Mouse (Mus musculus) CD4-positive, CD25-positive, alpha-beta regulatory T cell, adult 4 months (primary cell): Measurements from ENCODE around the gene Sstr5. TPM values are rescaled to one million over a fixed set of nuclear protein-coding genes. Genes with fewer than 3 reads are reported as not detected.

Source experiments
- ATAC-seq: one replicate; pipeline ENCODE4 v1.8.0; 2017
- polyA plus RNA-seq, 2 experiments: library from polyadenylated mRNA; unstranded; fragments of 100-300 nt; shearing (Covaris generic); gene quantifications; one replicate each; pipeline ENCODE4 v1.2.1; 2017

The Sstr5 gene
- polyA plus RNA-seq = not detected

DNA sequence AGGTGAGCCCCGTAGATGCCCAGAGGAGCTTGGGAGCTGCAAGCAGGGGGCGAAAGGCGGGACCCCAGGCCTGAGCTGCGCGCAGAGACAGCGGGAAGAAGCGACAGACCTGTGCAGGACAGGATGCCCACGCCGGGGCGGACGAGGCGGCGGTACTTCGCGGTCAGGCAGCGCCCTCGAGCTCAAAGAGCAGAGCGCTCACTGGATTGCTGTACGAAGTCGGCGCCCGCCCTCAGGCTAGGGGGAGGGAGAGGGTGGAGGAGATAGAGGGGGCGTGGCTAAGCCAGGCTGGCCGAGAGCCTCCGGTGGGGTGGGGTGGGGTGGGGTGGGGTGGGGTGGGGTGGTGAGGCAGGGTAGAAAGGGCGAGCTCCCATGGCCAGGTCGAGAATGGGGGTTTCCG lies at the start of gene Sstr5:
TSS of gene Sstr5 (minus strand) at position 276 of the 400 bp plus-strand sequence.
- no peak for ATAC-seq

DNA sequence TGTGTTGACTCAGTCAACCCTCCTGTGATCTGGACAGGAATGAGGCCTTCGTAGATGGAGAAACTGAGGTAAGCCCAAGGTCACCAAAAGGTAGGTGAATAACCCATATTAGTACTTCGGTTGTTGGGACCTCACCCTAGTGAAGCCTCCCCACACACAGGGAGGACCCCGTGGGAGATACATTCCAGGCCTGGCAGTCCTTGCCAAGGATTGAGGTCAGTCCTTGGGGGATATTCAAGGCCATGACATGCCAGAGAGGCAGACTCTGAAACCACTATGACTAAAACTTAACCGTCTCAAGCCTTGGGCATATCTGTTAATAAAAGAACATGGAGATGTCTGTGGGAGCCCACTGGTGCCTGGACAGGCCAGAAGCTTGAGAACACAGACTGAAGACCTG lies 44.7 kb upstream of the Sstr5 start:
- no peak for ATAC-seq

DNA sequence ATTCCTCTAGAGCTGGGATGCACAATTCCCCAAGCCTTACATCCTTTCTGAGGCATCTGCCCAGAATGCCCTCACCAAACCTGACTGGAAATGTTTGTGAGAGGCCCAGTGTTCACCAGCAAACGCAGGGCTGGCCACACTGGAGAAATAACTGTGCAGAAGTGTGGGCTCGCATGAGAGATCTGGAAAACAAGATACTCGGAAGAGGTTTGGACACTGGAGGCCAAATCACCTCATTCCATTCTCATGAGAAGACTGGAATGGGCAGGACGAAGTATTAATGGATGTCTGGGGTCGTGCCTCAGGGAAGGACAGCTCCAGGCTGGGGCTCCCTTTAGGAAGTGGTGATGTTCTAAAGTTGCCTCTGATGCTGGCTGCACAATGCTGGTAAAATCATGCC lies 43.6 kb upstream of the Sstr5 start:
- ATAC-seq = no peak

DNA sequence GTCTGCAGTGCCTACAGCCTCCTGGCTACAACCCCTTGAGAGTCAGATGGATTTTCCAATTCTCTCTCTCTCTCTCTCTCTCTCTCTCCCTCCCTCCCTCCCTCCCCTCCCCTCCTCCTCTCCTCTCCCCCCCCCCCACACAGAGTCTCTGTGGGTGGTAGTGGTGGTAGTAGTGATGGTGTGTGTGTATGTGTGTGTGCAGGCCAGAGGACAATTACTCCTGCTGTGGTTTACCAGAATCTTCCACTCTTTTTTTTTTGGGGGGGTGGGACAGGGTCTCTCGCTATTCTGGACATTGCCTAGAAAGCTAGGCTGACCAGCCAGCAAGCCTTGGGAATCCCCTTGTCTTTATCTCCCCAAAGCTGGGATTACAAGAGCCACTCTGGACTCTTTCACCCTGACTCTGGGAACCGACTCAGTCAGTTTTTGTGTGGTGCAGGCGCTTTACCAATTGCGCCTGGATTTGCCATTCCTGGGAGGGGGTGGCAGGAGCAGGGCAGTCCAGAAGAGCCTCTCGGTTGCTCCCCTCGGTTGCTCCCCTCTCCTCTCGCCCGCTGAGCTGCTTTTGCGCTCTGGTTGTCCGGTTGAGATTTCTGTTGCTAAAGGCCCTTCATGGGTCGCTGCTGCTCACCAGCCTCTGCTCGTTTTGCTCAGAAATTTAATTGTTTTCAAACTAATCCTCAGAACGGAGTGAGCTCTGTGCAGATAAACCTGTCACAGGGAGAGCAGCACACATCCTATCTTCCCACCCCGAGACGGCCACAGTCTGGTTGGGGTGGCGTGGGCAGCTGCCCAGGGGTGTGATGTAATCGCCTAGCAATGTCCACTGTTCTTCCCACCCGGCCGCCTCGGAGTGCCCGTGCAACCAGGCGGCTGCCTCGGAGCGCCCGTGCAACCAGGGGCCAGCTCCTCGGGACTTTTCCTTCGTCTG lies 42.1 kb upstream of the Sstr5 start:
- ATAC-seq = no peak

DNA sequence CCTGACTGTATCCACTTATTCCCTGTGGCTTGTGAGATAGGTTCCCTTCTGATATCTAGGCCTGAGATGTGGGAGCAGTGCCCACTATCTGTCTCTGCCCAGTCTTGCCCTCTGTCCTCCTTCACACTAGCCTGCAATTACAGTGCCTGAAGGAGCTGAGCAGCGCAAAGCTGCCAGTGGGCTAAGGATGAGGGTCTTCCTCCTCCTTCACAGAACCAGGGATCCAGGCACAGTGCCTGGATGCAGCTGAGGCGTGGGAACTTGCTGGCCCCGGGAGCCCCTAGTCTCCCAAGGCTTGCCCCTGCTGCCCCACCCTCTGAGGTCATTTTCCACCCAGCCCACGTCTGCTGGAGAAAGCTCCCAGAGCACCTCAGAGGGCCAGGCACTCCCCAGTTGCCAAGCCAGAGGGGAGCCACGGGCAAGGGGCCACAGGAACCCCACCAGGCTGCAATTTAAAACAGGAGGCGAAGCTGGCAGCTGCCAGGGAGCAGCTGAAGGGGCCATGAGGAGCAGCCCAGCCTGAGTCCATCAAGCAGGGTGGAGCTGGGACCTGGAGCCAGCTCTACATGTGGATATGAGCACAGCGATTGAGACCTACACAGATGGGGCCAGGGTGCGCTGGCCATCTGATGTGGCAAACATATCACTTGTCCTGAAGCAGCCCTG lies 33.4 kb upstream of the Sstr5 start:
- no peak for ATAC-seq

DNA sequence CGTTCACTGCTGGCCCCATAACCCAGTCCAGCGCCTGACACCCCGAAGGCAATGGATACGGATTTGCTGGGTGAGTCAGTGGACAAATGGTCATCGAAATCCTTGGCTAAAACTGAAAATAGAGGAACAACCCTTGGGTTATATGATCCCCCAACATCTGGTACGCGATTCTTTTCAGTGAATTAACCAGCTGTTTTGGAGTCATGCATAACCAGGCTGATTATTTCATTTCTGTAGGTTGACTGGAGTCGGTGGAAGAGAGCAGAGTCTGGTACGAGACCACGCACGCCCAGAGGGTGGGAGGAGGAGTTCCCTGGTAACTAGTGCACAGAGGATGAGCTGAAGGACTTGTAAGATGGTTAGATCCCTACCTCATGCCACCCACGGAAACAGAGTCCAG lies 25.0 kb upstream of the Sstr5 start:
- no peak for ATAC-seq

DNA sequence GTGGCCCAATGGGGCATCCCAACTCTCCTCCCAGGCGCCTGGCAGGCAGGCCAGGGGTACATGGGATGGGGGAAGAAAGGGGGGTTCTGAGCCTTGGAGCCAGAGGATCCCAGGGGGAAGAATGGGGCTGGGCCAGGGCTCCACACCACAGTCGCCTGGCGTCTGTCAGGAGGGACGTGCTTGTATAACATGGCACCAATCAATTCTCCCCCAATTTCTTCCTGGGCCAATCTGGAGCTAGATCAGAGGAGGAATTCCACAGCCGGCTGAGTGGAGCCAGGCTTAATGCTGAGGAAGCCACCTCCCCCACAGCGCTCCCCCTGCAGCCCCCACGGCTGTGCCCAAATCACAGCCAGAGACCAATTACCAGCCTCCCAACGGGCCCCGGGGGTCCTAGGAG lies 23.4 kb upstream of the Sstr5 start:
- no peak for ATAC-seq

DNA sequence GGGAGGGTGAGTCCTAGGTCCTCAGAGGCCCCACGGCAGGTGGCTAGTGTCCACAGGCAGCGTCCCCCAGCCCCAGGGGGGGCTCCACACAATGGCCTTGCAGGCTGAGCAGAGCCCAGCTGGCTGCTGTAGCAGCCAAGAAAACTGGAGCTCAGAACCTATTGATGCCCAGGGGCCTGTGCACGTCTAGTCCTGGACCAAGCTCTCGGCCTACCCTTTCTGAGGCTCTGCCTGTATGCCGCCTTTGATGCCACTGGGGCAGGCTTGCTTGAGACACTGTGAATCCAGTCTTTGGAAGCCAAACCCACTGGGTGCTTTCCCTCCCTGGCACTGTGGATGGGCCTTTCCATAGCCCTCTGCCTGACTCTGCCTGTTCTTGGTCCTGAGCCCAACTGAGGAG lies 22.4 kb upstream of the Sstr5 start:
- ATAC-seq = no peak

DNA sequence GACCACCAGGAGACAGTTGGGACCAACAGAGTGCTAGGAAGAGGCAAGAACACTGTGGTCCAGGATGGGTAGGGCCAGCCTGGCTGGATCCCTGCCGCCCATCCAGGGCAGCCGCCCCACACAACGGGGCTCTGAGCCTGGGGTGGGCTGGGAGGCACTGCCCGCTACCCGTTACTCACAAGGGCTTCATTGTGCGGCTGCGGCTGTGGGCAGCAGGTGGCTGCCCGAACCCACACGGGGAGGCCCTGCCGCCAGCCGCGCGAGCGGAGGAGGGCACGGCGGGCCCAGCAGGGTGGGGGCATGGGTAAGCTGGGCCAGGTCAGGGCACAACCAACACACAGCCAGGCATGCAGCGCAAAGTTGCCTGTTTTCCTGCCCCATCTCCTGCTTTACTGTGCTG lies 21.1 kb upstream of the Sstr5 start:
- ATAC-seq = no peak

DNA sequence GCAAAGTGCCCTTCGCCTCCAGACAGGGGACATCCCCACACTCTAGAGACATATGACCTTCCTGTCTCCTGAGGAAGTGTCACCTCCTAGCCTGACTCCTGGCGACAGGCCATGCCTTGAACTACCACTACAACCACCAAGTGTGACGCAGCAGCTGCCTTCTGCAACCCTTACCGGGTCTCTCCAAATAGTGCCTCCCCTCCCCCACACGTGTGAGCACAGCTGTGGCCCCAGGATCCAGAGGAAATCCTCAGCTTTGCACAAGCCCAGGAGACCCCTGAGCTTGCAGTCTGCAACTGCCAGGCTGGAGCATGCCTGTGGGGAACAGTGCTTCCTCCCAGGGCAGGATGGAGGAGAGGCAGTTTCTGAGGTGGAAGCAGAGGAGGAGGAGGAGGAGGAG lies 19.2 kb upstream of the Sstr5 start:
- no peak for ATAC-seq

DNA sequence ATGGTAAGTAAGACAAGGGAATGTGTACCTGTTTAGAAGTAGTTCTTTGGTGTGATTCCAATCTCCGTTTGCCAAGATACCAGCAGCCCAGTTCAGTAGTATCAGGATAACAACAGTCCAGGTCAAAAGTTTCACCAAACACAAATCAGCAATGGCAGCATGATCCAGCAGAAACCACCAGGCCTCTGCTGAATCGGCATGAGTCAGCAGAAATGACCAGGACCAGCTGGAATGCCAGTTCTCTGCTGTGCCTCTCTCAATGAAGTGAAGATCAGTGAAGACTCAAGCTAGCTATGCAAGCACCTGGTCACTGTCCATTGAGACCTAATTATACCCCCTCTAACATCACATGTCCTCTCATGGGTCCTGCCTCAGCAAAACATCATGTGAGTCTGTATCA lies 17.0 kb upstream of the Sstr5 start:
- no peak for ATAC-seq

DNA sequence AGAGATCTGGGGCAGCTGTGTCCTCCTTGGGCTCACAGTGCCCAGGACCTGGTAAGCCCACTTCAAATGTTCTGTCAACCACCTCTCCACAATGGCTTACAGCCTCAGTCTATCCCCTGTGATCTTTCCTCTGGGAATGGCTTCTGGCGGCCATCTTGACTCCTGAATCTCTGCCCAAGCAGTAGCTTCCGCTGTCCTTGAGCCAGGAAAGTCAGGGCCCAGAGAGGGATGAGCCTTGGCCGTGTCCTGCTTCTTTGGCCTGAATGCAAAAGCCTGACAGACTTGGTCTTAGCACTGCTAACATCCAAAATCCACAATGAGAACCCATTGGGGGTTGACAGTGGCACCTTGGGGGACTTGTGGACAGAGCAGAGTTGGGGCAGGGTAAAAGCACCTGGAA lies 14.8 kb upstream of the Sstr5 start:
- no peak for ATAC-seq

DNA sequence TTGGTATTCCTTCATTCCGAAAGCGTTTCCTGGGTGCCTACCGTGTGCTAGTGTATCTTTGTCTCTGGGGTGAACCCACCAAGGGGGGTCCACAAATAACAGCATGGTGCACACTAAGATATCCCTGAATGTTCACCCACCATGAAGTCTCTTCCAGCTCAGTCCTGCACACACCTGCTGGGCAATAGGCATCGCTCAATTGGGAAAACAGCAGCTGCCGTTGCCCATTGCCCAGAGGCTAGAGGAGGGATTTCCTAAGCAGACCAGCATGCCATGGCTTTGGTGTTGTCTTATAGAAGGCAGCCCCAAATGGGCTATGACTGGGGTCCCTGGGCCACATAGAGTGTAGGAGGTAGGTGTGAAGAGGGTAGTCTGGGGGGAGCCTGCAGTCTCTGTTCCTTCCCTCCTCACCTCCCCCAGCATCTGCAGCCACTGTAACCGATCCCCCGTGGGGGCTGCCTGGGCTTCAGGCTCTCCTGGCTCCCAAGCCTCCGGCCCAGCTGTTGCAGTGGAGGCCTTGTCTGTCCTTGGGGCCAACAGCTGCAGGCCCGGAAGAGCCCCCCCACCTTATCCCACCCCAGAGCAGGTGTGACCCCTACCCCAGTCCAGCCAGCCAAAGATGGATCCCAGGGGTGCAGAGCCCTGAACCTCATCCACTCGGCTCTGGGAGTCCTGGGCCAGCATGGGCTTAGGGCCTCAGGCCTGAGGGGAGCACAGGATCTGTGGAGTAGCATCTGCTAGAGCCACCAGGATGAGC lies 13.2 kb upstream of the Sstr5 start:
- ATAC-seq = no peak

DNA sequence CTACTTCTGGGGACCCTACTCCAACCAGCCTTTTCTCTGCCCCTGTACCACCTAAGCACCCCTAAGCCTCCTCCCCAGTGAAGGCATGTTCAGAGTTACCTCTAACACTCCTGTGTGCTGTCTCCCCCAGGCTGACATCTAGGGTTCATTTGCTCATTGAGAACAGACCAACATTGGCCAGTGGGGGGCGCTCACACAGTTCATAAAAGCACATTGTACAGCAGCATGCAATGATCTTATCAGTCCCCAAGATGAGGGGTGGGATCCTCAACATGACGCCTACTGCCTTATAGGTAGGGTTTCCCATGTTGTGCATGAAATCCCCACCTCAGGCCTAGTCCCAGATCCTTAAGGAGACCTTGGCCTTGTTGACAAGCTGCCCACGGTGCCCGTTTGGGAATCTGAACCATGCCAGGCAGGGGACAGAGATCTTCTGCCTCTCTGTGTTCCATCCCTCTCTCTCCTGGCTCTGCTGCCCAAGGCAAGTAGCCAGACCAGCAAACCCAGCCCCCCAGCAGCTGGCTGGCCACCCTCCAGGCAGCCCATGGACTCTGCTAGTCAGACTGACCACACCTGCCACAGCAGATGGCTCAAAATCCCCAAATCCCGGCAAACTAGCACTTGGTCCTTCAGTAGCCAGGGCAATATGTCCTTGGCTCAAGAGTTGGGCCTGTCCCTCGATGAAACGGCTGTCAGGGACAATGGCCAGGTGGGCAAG lies 11.9 kb upstream of the Sstr5 start:
- ATAC-seq = no peak

DNA sequence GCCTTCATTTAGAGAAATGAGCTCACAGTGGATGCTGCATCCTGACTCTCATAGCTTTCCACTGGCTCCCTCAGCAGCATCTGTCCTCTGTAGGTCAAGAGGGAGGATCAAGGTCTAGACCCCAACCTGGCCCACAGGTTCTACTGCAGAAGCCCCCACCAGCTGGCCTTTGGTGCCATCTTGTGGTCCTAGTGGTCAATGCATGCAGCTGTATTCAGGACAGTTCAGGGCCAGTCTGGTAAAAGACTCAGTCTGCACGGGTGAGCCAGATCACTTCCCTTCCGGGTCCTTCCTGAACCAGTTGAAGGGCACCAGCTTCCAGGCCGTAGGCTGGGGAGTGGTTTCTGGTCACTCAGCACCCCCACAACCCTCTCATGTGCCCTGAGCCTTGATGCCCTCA lies 10.7 kb upstream of the Sstr5 start:
- no peak for ATAC-seq

DNA sequence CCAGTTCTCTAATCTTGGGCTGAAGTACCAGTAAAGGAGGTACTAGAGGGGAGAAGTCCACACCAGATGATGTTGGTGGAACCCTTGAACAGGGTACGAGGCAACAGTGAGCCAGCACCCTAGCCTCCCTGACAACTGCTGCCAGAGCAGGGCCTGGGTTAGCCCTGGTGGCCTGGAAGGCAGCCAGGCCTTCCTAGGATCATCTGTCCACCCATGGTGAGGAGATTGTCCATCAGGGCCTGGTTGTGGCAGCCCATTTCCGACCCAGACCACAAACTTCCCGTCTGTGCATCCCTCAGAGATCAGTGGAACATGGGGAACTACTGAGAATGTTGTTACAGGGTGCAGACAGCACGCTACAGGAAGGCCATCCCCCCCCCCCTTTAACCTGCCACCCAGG lies 5.5 kb upstream of the Sstr5 start:
- no peak for ATAC-seq

DNA sequence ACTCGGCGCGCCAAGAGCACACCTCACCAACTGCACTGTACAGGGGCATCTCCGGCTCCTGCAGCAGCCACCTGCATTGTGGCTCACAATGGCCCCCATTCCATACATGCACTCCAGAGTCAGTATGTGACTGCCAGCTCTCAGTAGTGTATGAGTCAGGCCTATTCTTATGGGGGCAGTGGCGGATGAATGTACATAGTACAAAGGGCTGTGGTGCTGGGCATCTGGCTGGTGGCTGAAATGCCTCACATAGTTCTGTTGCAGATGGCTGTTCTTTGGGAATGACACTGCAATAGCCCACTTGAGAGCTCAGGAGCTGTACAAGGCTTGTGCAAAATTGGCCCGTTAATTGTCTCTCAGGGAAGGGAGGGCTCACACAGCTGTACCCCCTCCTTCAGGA lies 15.0 kb downstream of the Sstr5 start:
- ATAC-seq = no peak

DNA sequence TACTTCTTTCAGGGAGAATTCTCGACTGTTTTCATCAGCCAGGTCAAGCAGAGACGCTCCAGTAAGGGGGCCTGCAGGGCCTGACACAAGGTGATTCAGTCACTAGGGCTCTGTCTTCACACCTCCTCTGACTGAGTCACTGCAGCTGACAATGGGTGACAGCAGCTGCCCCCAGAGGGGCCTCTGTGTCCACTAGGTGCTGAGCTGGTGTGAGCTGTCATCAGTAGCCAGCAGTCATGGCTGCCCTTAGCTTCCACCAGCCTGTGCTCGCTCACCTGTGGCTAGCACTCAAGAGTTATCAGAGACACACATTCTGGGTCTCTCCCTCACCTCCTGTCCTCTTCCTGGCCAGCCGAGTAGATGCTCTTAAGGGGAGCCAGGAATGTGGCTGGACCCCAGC lies 16.3 kb downstream of the Sstr5 start:
- no peak for ATAC-seq

DNA sequence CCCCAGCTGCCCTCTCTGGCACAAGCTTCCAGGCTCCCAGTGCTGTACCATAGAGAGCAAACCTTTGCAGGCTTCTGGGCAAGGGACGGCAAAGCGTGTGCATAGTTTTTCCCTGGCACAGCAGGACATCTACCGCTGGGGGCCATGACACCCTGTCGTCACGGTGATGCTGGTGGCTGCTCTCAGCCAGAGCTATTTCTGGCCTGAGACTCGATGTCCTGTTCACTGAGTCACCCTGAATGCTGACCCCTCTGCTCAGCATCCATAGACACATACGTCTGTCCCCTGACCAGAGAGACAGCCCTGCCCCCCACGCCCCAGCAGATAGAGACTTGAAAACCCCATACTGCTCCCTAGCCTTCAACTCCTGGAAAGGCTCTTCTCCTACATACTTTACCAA lies 16.9 kb downstream of the Sstr5 start:
- no peak for ATAC-seq

DNA sequence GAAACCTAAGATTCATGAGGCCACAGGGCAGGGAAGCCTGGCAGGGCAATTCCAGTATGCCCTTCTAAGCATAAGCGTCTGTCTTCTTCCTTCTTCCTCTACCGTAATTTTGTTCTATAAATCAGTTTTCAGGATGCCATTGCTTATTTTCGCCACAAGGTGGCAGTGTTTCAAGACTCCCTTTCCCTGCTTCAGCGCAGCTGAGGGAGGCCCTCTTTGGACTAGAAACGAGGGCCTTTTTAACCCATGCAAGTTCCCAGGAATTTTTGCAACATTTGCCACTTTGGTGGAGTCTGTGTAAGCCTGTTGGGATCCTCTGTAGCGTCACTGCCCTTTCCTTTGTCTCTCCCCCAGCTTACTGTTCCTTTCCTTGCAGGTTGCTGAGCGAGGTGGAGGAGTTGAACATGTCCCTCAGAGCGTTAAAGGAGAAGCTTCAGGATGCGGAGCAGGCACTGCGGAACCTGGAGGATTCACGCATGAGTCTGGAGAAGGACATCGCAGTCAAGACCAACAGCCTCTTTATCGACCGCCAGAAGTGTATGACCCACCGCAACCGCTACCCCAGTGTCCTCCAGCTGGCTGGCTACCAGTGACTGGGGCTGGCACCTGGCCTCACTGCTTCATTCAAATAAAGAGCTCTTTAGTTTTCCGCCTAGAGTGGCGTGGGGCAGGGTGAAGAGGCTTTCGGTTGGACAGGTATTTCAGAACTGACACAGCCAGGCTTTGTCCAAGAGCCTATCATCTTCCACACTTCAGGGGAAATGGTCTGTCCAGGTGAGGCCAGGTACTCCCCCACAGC lies 20.9 kb downstream of the Sstr5 start:
- ATAC-seq = no peak

DNA sequence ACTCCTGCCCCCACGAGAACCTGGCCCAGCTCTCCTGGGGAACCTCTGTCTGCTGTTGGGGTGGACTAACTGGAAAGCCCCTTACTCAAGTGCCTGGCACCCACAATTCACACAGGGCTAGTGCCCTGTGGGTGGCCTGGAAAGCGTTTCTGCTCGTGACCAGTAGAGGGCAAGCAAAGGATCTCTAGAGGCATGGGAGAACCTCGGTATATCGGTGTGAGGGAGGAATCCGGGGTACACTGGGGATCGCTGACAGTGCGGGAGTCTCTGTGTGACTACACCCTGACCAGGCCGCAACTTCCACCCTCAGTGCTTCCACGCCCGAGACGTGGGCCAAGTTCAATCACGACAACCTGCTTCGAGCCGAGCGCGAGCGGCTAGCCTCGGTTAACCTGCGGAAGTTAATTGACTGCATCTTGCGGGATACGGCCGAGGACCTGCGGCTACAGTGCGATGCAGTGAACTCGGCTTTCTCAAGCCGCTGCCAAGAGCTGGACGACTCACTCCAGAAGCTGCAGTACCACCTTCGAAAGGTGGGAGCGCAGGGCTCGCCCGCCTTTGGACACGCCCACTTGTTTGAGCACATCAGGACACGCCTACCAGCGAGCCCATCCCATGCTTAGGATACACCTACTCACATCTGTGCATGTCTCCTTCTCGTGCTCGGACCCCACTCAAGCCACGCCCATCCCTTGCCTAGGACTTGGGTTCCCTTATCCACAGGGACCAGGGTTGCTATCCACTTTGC lies 22.6 kb downstream of the Sstr5 start:
- ATAC-seq = peak; percentile 79
